Comparison of ENCODE assay signal across 8 mouse cellular contexts in the genomic region with DNA sequence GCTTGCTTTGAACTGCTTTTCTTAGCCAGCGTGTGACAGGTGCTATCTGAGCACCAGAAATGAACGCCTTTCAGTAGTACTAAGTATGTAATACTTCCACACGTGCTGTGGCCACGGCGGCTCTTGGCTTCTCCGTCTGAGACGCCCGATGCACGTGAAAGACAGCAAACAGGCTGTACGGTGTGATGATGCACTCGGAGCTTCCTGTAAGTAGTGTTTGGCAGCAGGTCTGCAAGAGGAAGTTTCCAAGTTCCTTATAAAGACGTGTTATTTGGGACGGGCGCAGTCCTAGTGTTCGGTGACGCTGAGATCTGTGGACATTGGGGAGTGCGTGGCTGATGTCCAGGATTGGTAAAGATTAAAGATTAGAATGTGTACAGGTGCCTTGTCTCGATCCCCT. TPM values are rescaled to one million over a fixed set of nuclear protein-coding genes. Genes with fewer than 3 reads are reported as not detected.
A peak's percentile ranks its signal among the peaks of the same experiment; 100 is the strongest.
DNase-seq lines count a peak whose midpoint lies in the region; ATAC-seq lines count a peak whose summit lies in the region.

No protein-coding gene starts in this region.

- H3K4me3 ChIP-seq in heart, embryonic 10.5 days, result 0 out of 2 replicates have a peak overlapping the region, but pooled peaks have one; percentile 24
- H3K4me3 ChIP-seq in hindbrain, embryonic 13.5 days, result no peak overlapping the region
- H3K4me3 ChIP-seq in hindbrain, embryonic 14.5 days (replicated peaks; ENCODE audit: low read length), result no peak overlapping the region

- DNase-seq in heart, adult 11 months, result peak; percentile 97
- no peak for DNase-seq in heart, postnatal 25 days (ENCODE audit: low spot score)
- peak; percentile 51 for DNase-seq in CD4-positive helper T cell, adult 2 months (ENCODE audit: low read depth, low spot score)
- DNase-seq in heart, embryonic 10.5 days (ENCODE audit: low spot score), result no peak
- DNase-seq in yolk sac, embryonic 10.5 days (ENCODE audit: low spot score), result no peak
- no peak for DNase-seq in hindbrain, embryonic 14.5 days (ENCODE audit: low spot score)

- H3K27me3 ChIP-seq in heart, embryonic 10.5 days (ENCODE audit: insufficient read depth, poor library complexity, severe bottlenecking), result no peaks in the 10 kb centered on the region
- no peaks in the 10 kb centered on the region for H3K27me3 ChIP-seq in hindbrain, embryonic 13.5 days
- H3K27me3 ChIP-seq in hindbrain, embryonic 14.5 days (ENCODE audit: control insufficient read depth, insufficient read depth, low read length), result no peaks in the 10 kb centered on the region

- intact Hi-C loops in heart, postnatal 25 days (cut with DNase I), result loop anchor here (5.0 to 10.0 kb wide), 2 partner anchors 283 to 794 kb away; no protein-coding TSS in a partner anchor

- no peaks in the 10 kb centered on the region for H3K36me3 ChIP-seq in heart, embryonic 10.5 days
- H3K36me3 ChIP-seq in hindbrain, embryonic 13.5 days, result no peaks in the 10 kb centered on the region
- H3K36me3 ChIP-seq in hindbrain, embryonic 14.5 days (replicated peaks; ENCODE audit: control insufficient read depth, insufficient read depth), result no peaks in the 10 kb centered on the region

- peak overlapping the region; percentile 29; the same call in 1 of the 2 replicates for H3K27ac ChIP-seq in heart, embryonic 10.5 days
- H3K27ac ChIP-seq in hindbrain, embryonic 13.5 days, result no peak overlapping the region
- no peak overlapping the region for H3K27ac ChIP-seq in hindbrain, embryonic 14.5 days

- H3K4me1 ChIP-seq in heart, embryonic 10.5 days, result peaks cover 80% of the 10 kb centered on the region
- peaks cover 92% of the 10 kb centered on the region for H3K4me1 ChIP-seq in hindbrain, embryonic 13.5 days (replicated peaks)
- peaks cover 43% of the 10 kb centered on the region for H3K4me1 ChIP-seq in hindbrain, embryonic 14.5 days (replicated peaks; ENCODE audit: control insufficient read depth, insufficient read depth, low read length)

- no peak overlapping the region for H3K9ac ChIP-seq in hindbrain, embryonic 13.5 days
- H3K9ac ChIP-seq in hindbrain, embryonic 14.5 days, result no peak overlapping the region

- peak; percentile 83 for ATAC-seq in megakaryocyte, adult 5-6 weeks (ENCODE audit: poor library complexity, severe bottlenecking)
- no peak for ATAC-seq in hindbrain, embryonic 13.5 days (ENCODE audit: low FRiP score)
- no peak for ATAC-seq in hindbrain, embryonic 14.5 days (ENCODE audit: low FRiP score)

- WGBS in heart, embryonic 10.5 days, result 51% methylated on average over 18 of the region's 18 CpGs
- 83% methylated on average over 18 of the region's 18 CpGs for WGBS in hindbrain, embryonic 13.5 days
- 85% methylated on average over 18 of the region's 18 CpGs for WGBS in hindbrain, embryonic 14.5 days

- H3K9me3 ChIP-seq in heart, embryonic 10.5 days, result no peaks in the 10 kb centered on the region
- H3K9me3 ChIP-seq in hindbrain, embryonic 13.5 days, result no peaks in the 10 kb centered on the region
- H3K9me3 ChIP-seq in hindbrain, embryonic 14.5 days (ENCODE audit: control insufficient read depth, low read length), result no peaks in the 10 kb centered on the region

- no peak overlapping the region for H3K4me2 ChIP-seq in hindbrain, embryonic 13.5 days
- H3K4me2 ChIP-seq in hindbrain, embryonic 14.5 days (replicated peaks), result no peak overlapping the region

RNA-seq across cellular contexts. Expression of gene Igf1r, which starts 5.4 kb away (rescaled TPM):
- 10 to 100 TPM; 12.7 to 18.8 TPM for total RNA-seq in heart, postnatal 25 days (2021)
- polyA plus RNA-seq in heart, embryonic 10.5 days (2016; fragmentation: Nextera tagmentation; extraction: Ambion mirVana), result 17.2 and 24.9 TPM in 2 replicates
- total RNA-seq in megakaryocyte, adult 5-6 weeks (2015), result 18.2 and 18.8 TPM in 2 replicates
- total RNA-seq in megakaryocyte, adult 5-6 weeks (2017), result 12.9 and 17.9 TPM in 2 replicates
- polyA plus RNA-seq in hindbrain, embryonic 13.5 days (2015; fragmentation: Nextera tagmentation; extraction: Ambion mirVana), result 24.9 and 26.8 TPM in 2 replicates
- 18.3 and 21.0 TPM in 2 replicates for polyA plus RNA-seq in hindbrain, embryonic 14.5 days (2014; fragmentation: Nextera tagmentation; extraction: Ambion mirVana)

Comparison
In these comparisons a context has a peak if more than half of its experiments do, and no peak if none do; other contexts are left out.
1. DNase-seq: peak in heart, adult 11 months (single experiment) and CD4-positive helper T cell, adult 2 months (single experiment); none in heart, postnatal 25 days (single experiment), heart, embryonic 10.5 days (single experiment), yolk sac, embryonic 10.5 days (single experiment) and hindbrain, embryonic 14.5 days (single experiment).